Mouse (Mus musculus): ENCODE measurements around the gene Gatc. TPM values are rescaled to one million over a fixed set of nuclear protein-coding genes. Genes with fewer than 3 reads are reported as not detected.
A peak's percentile ranks its signal among the peaks of the same experiment; 100 is the strongest.
"Not testable (repeated sequence)": the region's sequence is repeated elsewhere in the genome, so short reads cannot be mapped to it uniquely, and the experiment has no call there.

Gatc gene
- total RNA-seq (2017) = 14.1 and 14.3 TPM in 2 replicates

- peak; percentile 93 to 94 for ATAC-seq (replicated peaks in 1 of 2; ENCODE audit: insufficient read depth in 1 of 2, low FRiP score in 2 of 2, low TSS enrichment in 1 of 2, low read depth in 1 of 2, poor library complexity in 2 of 2, severe bottlenecking in 2 of 2)
Measured at GRCm38 (mm10) chr5:115340577-115341313, at the start of gene Gatc, which contains the start of gene Triap1. Gene Gatc (minus strand): TSS chr5:115341178. Gene Triap1 (plus strand): TSS chr5:115341225.

GRCm38 (mm10) chr5:115378882-115379281 lies 37.9 kb upstream of the Gatc start:
- ATAC-seq (replicated peaks in 1 of 2; ENCODE audit: insufficient read depth in 1 of 2, low FRiP score in 2 of 2, low TSS enrichment in 1 of 2, low read depth in 1 of 2, poor library complexity in 2 of 2, severe bottlenecking in 2 of 2) = not testable (repeated sequence)

DNA sequence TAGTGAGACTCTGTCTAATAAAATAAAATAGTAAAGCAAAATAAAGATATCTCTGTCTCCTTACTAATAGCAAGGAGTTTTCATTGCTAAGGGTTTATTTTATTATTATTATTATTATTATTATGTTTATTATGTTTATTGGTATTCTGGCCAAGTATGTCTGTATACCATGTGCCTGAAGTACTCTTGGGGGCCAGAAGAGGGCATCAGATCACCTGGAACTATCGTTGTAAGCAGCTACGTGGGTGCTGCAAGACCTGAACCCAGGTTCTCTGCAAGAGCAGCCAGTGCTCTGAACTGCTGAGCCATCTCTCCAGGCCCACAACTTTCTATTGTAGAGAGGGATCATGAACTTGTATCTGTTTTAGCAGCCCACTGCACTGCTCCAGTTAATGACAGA lies 34.5 kb upstream of the Gatc start:
- ATAC-seq (replicated peaks in 1 of 2; ENCODE audit: insufficient read depth in 1 of 2, low FRiP score in 2 of 2, low TSS enrichment in 1 of 2, low read depth in 1 of 2, poor library complexity in 2 of 2, severe bottlenecking in 2 of 2) = no peak

DNA sequence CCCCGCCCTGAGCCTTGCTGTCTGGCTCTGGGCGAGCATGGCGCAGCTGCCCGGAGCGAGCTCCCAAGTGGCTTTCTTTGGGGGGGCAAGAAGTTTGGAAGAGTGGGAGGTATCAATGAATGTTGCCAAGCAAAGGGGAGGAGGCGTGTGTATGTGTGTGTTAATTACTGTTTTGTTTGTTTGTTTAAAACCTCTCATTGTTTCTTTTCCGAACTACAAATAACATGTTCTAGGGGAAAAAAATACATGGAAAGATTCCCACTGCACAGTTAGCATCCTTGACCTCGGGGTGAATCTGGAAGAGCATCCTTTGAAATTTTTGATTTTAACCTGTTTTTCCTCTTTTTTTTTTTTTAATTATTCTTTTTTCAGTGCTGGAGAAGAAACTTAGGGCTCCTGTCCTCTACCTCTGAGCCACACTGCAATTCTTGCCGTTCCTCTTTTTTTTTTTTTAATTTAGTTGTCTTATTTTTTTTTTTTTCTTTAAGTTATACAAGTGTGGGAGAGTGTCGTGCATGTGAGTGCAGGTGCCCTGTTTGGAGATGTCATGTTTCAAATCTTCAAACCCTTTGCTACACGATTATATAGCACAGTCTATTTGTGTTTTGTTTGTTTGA lies 33.3 kb upstream of the Gatc start:
- no peak for ATAC-seq (replicated peaks in 1 of 2; ENCODE audit: insufficient read depth in 1 of 2, low FRiP score in 2 of 2, low TSS enrichment in 1 of 2, low read depth in 1 of 2, poor library complexity in 2 of 2, severe bottlenecking in 2 of 2)

DNA sequence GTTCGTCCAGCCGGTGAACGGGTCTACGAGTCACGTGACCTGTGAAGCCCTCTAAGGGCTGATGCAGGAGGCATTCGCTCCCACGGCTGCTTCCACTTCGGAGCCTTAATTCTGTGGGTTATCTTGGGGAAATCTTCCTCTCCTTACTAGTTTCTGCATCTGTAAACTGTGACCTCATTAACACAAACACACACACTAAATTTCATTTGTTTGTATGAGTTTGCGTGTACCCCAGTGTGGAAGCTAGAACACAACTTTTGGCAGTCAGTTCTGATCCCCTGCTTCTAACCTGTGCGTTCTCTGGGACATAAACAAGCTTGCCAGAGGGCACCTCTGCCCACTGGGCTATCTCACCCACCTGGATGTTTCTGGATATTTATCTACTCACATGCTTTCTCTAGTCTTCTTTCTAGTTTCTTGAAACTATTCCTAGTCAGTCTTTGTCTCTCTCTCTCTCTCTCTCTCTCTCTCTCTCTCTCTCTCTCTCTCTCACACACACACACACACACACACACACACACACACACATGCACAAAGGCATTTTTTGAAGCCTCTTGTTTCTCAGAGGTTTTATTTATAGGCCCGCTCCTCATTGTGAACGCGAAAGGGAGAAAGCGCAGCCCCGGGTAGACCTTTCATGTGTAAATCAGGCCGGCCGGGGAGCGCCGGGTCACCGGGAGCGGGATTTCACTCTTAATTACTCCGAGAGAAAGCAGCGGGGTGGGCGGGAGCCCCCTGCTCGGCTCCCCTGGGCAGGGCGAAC lies 32.6 kb upstream of the Gatc start:
- no peak for ATAC-seq (replicated peaks in 1 of 2; ENCODE audit: insufficient read depth in 1 of 2, low FRiP score in 2 of 2, low TSS enrichment in 1 of 2, low read depth in 1 of 2, poor library complexity in 2 of 2, severe bottlenecking in 2 of 2)

- ATAC-seq (replicated peaks in 1 of 2; ENCODE audit: insufficient read depth in 1 of 2, low FRiP score in 2 of 2, low TSS enrichment in 1 of 2, low read depth in 1 of 2, poor library complexity in 2 of 2, severe bottlenecking in 2 of 2) = no peak
Measured at GRCm38 (mm10) chr5:115371736-115372135, 30.8 kb upstream of the Gatc start.

DNA sequence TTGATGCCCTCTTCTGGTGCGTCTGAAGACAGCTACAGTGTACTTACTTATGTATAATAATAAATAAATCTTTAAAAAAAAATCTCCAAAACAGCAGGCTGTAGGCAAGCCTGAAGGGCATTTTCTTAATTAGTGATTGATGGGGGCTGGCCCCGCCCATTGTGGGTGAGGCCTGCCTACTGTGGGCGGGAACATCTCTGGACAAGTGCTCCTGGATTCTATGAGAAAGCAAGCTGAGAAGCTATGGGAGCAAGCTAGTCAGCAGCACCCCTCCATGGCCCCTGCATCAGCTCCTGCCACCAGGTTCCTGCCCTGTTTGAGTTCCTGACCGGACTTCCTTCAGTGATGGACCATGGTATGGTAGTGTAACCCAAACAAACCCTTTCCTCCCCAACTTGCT lies 23.8 kb upstream of the Gatc start:
- ATAC-seq (replicated peaks in 1 of 2; ENCODE audit: insufficient read depth in 1 of 2, low FRiP score in 2 of 2, low TSS enrichment in 1 of 2, low read depth in 1 of 2, poor library complexity in 2 of 2, severe bottlenecking in 2 of 2) = no peak

GRCm38 (mm10) chr5:115362819-115363714 lies 22.1 kb upstream of the Gatc start:
- ATAC-seq (replicated peaks in 1 of 2; ENCODE audit: insufficient read depth in 1 of 2, low FRiP score in 2 of 2, low TSS enrichment in 1 of 2, low read depth in 1 of 2, poor library complexity in 2 of 2, severe bottlenecking in 2 of 2) = no peak

GRCm38 (mm10) chr5:115362216-115362615 lies 21.2 kb upstream of the Gatc start:
- ATAC-seq (replicated peaks in 1 of 2; ENCODE audit: insufficient read depth in 1 of 2, low FRiP score in 2 of 2, low TSS enrichment in 1 of 2, low read depth in 1 of 2, poor library complexity in 2 of 2, severe bottlenecking in 2 of 2) = no peak

DNA sequence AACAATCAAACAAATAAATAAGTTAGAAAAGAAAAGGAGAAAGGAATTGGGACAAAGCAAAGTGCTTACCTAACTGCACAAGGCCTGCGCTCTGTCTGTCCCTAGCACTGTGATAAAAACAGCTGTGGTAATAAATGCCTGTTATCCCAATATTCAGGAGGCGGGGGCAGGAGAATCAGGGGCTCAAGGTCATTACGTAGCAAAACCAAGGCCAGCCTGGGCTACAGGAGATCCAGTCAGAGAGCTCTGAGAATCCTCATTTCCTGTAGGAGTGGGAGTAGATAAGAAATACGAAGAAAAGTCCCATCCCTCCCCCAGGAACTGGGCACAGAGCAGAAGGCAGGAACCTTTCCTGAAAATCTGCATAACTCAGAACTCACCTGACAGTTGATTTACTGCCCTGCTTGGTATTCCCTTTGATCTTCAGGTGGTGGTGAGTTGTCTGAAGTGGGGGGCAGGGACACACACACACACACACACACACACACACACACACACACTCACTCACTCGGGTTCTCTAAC lies 18.9 kb upstream of the Gatc start:
- no peak for ATAC-seq (replicated peaks in 1 of 2; ENCODE audit: insufficient read depth in 1 of 2, low FRiP score in 2 of 2, low TSS enrichment in 1 of 2, low read depth in 1 of 2, poor library complexity in 2 of 2, severe bottlenecking in 2 of 2)

GRCm38 (mm10) chr5:115359438-115359837 lies 18.5 kb upstream of the Gatc start:
- ATAC-seq (replicated peaks in 1 of 2; ENCODE audit: insufficient read depth in 1 of 2, low FRiP score in 2 of 2, low TSS enrichment in 1 of 2, low read depth in 1 of 2, poor library complexity in 2 of 2, severe bottlenecking in 2 of 2) = no peak

GRCm38 (mm10) chr5:115358872-115359271 lies 17.9 kb upstream of the Gatc start:
- ATAC-seq (replicated peaks in 1 of 2; ENCODE audit: insufficient read depth in 1 of 2, low FRiP score in 2 of 2, low TSS enrichment in 1 of 2, low read depth in 1 of 2, poor library complexity in 2 of 2, severe bottlenecking in 2 of 2) = peak; percentile 86 to 87

DNA sequence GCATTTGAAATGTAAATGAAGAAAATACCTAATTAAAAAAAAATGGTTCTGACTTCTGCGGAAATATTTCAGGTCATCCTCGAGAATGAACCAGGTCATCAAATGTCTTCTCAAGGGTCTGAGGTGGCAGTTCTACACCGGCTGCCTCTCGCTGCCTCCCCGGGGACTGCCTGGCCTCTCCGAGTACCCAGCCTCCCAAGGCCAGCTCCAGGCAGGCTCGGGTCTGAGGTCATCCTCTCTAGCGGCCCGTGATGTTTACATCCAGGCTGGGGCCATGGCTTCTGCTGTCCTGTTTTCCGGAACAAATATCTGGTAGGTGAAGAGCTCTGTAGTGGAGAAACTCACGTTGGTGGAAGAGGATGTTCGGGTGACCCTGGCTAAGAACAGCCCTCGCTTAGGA lies 14.1 kb upstream of the Gatc start:
- no peak for ATAC-seq (replicated peaks in 1 of 2; ENCODE audit: insufficient read depth in 1 of 2, low FRiP score in 2 of 2, low TSS enrichment in 1 of 2, low read depth in 1 of 2, poor library complexity in 2 of 2, severe bottlenecking in 2 of 2)

DNA sequence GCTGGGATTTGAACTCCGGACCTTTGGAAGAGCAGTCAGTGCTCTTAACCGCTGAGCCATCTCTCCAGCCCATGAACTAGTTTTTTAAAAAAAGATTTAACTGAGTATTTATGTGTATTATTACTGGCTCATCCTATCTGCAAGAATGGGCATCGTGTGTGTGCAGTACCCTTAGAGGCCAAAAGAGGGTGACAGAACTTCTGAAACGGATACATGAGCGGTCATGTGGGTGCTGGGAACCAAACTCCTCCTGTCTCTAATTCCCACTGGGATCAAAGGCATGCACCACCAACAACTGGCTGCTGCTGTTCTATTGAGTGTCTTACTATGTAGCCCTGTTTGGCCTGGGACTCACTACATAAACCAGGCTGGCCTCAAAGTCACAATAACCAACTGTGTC lies 10.4 kb upstream of the Gatc start:
- no peak for ATAC-seq (replicated peaks in 1 of 2; ENCODE audit: insufficient read depth in 1 of 2, low FRiP score in 2 of 2, low TSS enrichment in 1 of 2, low read depth in 1 of 2, poor library complexity in 2 of 2, severe bottlenecking in 2 of 2)

DNA sequence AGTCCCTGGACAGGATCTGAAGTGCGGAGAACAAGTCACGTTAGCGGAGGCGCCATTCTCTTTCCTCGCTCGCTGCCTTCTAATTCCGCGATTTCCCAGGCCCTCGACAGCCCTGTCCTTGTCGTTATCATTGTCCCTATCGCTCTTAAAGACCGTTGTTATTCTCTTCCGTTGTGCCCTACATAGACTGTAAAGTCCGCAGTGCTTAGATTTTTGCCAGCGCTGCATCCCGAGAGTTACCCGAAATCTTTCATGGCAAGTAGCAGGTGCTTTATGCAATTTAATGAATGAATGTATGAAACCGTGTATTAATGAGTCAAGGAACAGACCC lies 8.2 kb upstream of the Gatc start:
- peak in 1 of 2 experiments; percentile 13; a peak in 1 of 4 replicates for ATAC-seq (replicated peaks in 1 of 2; ENCODE audit: insufficient read depth in 1 of 2, low FRiP score in 2 of 2, low TSS enrichment in 1 of 2, low read depth in 1 of 2, poor library complexity in 2 of 2, severe bottlenecking in 2 of 2)

GRCm38 (mm10) chr5:115348546-115349224 lies 7.7 kb upstream of the Gatc start, which contains the start of gene Cox6a1:
Gene Cox6a1 (minus strand): TSS chr5:115348981.
- ATAC-seq (replicated peaks in 1 of 2; ENCODE audit: insufficient read depth in 1 of 2, low FRiP score in 2 of 2, low TSS enrichment in 1 of 2, low read depth in 1 of 2, poor library complexity in 2 of 2, severe bottlenecking in 2 of 2) = peak; percentile 92

GRCm38 (mm10) chr5:115347564-115347963 lies 6.6 kb upstream of the Gatc start:
- ATAC-seq (replicated peaks in 1 of 2; ENCODE audit: insufficient read depth in 1 of 2, low FRiP score in 2 of 2, low TSS enrichment in 1 of 2, low read depth in 1 of 2, poor library complexity in 2 of 2, severe bottlenecking in 2 of 2) = peak; percentile 54 to 71

Measured in hematopoietic stem cell, adult 5-6 weeks (primary cell).